20 mouse cellular contexts compared by ENCODE assay signal in the genomic region with DNA sequence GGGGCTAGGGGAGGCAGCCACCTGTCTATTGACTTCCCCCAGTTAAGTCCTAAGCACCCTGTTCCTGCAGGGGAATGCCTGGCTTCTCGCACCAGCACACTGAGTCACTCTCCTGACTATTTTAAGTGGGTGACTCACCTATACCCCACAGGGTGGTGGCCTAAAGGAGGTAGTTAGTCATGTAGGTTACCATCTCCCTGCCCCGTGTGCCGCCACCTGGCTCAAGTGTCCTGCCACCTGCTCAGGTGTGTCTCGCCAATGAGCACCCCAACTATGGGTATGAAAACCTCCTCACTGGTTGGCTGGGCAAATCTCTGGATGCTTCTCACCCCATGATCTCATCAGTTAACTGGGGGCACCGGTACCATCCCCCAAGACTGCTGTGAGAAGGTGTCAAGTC.
A peak's percentile ranks its signal among the peaks of the same experiment; 100 is the strongest.
DNase-seq lines count a peak whose midpoint lies in the region; ATAC-seq and TF ChIP-seq lines count a peak whose summit lies in the region.
"Had no signal": no experiment of that assay in that cellular context is flagged by ENCODE, and none has a peak within 500 bp of the region (broad histone marks: within the 10 kb centered on the region; RNA-seq: fewer than 3 reads in every experiment).

No protein-coding gene starts in this region.

- H3K9me3 ChIP-seq in embryonic facial prominence, embryonic 14.5 days (ENCODE audit: control insufficient read depth, low read length), result no peaks in the 10 kb centered on the region
- H3K9me3 ChIP-seq in embryonic facial prominence, embryonic 10.5 days, result no peaks in the 10 kb centered on the region
- H3K9me3 ChIP-seq: embryonic facial prominence, embryonic 13.5 days; heart, embryonic 15.5 days; hindbrain, embryonic 10.5 days; intestine, embryonic 15.5 days had no signal

- DNase-seq in embryonic facial prominence, embryonic 14.5 days (ENCODE audit: low spot score), result peak; percentile 3
- no peak for DNase-seq in embryonic facial prominence, embryonic 10.5 days (ENCODE audit: low spot score)
- DNase-seq in testis, postnatal 14 days (ENCODE audit: low spot score), result no peak
- peak; percentile 32 for DNase-seq in cerebellum, adult 8-10 months
- DNase-seq in cerebellum, postnatal 36 days, result peak; percentile 41 to 52
- DNase-seq in gastrocnemius, adult 2 months, result no peak
- DNase-seq in left cerebral cortex, adult 18-20 months (ENCODE audit: low spot score in 2 of 2), result no peak
- DNase-seq: adrenal gland, adult 2 months; adrenal gland, postnatal 25 days; forebrain, postnatal 0 days; gastrocnemius, postnatal 25 days; kidney, adult 2 months had no signal

- H3K9ac ChIP-seq in embryonic facial prominence, embryonic 14.5 days (ENCODE audit: low read depth, low read length), result no peak overlapping the region
- H3K9ac ChIP-seq: embryonic facial prominence, embryonic 13.5 days; forebrain, embryonic 13.5 days; forebrain, postnatal 0 days; heart, embryonic 15.5 days; hindbrain, embryonic 14.5 days; intestine, embryonic 15.5 days had no signal

- H3K27me3 ChIP-seq in embryonic facial prominence, embryonic 14.5 days (replicated peaks; ENCODE audit: control insufficient read depth, insufficient read depth, low read length), result no peaks in the 10 kb centered on the region
- H3K27me3 ChIP-seq in embryonic facial prominence, embryonic 10.5 days (replicated peaks; ENCODE audit: low read depth, poor library complexity, severe bottlenecking), result no peaks in the 10 kb centered on the region
- H3K27me3 ChIP-seq in testis, adult 2 months (ENCODE audit: control insufficient read depth, insufficient read depth, low read length), result no peaks in the 10 kb centered on the region
- H3K27me3 ChIP-seq: embryonic facial prominence, embryonic 13.5 days; forebrain, embryonic 13.5 days; heart, embryonic 15.5 days; intestine, embryonic 15.5 days had no signal

- no peak overlapping the region for H3K27ac ChIP-seq in embryonic facial prominence, embryonic 14.5 days (replicated peaks; ENCODE audit: low read depth, low read length)
- no peak overlapping the region for H3K27ac ChIP-seq in embryonic facial prominence, embryonic 10.5 days (replicated peaks)
- no peak overlapping the region for H3K27ac ChIP-seq in testis, adult 2 months (ENCODE audit: control insufficient read depth, insufficient read depth, low read depth, low read length)
- H3K27ac ChIP-seq in gastrocnemius, adult 2 months, result no peak overlapping the region
- H3K27ac ChIP-seq: embryonic facial prominence, embryonic 13.5 days; forebrain, embryonic 13.5 days; heart, embryonic 15.5 days; hindbrain, embryonic 10.5 days; hindbrain, embryonic 14.5 days; intestine, embryonic 15.5 days had no signal

- TF ChIP-seq CTCF in testis, adult 2 months (IDR thresholded peaks at IDR 0.05; ENCODE audit: control insufficient read depth, insufficient read depth, insufficient replicate concordance, low read depth, low read length), result no peak
- no peak for TF ChIP-seq CTCF in gastrocnemius, adult 2 months (IDR thresholded peaks at IDR 0.05)

- ATAC-seq in embryonic facial prominence, embryonic 14.5 days (ENCODE audit: low read depth), result no peak
- ATAC-seq: forebrain, embryonic 13.5 days; forebrain, postnatal 0 days; intestine, embryonic 15.5 days had no signal

- H3K4me1 ChIP-seq in embryonic facial prominence, embryonic 14.5 days (ENCODE audit: control insufficient read depth, insufficient read depth, low read length), result no peaks in the 10 kb centered on the region
- H3K4me1 ChIP-seq in embryonic facial prominence, embryonic 10.5 days, result no peaks in the 10 kb centered on the region
- peaks cover 4% of the 10 kb centered on the region for H3K4me1 ChIP-seq in testis, adult 2 months (ENCODE audit: control insufficient read depth, insufficient read depth, low read length)
- H3K4me1 ChIP-seq: embryonic facial prominence, embryonic 13.5 days; forebrain, embryonic 13.5 days; heart, embryonic 15.5 days; intestine, embryonic 15.5 days had no signal

- 73% methylated on average over 5 of the region's 5 CpGs for WGBS in embryonic facial prominence, embryonic 14.5 days
- WGBS in embryonic facial prominence, embryonic 10.5 days, result 83% methylated on average over 5 of the region's 5 CpGs

- H3K4me2 ChIP-seq in embryonic facial prominence, embryonic 14.5 days (ENCODE audit: low read depth, low read length), result no peak overlapping the region
- H3K4me2 ChIP-seq: embryonic facial prominence, embryonic 13.5 days; forebrain, embryonic 13.5 days; heart, embryonic 11.5 days; heart, embryonic 15.5 days; hindbrain, embryonic 14.5 days; intestine, embryonic 15.5 days had no signal

- no peaks in the 10 kb centered on the region for H3K36me3 ChIP-seq in embryonic facial prominence, embryonic 14.5 days (ENCODE audit: control insufficient read depth, insufficient read depth, low read length)
- H3K36me3 ChIP-seq in embryonic facial prominence, embryonic 10.5 days (replicated peaks), result no peaks in the 10 kb centered on the region
- H3K36me3 ChIP-seq in testis, adult 2 months (ENCODE audit: control insufficient read depth, insufficient read depth, low read length), result no peaks in the 10 kb centered on the region
- H3K36me3 ChIP-seq: embryonic facial prominence, embryonic 13.5 days; heart, embryonic 15.5 days; hindbrain, embryonic 10.5 days; intestine, embryonic 15.5 days had no signal

- TF ChIP-seq POLR2A in testis, adult 2 months (IDR thresholded peaks at IDR 0.05; ENCODE audit: control insufficient read depth, low read depth, low read length), result no peak

- intact Hi-C loops in gastrocnemius, adult 2 months (cut with DNase I), result no loop called here

- H3K4me3 ChIP-seq in embryonic facial prominence, embryonic 14.5 days (ENCODE audit: low read depth, low read length), result no peak overlapping the region
- no peak overlapping the region for H3K4me3 ChIP-seq in embryonic facial prominence, embryonic 10.5 days
- H3K4me3 ChIP-seq in testis, adult 2 months (ENCODE audit: control insufficient read depth, low read depth, low read length), result peak overlapping the region; percentile 6; the same call in 1 of the 2 replicates
- H3K4me3 ChIP-seq in gastrocnemius, adult 2 months, result no peak overlapping the region
- H3K4me3 ChIP-seq: embryonic facial prominence, embryonic 13.5 days; forebrain, embryonic 13.5 days; heart, embryonic 15.5 days; hindbrain, embryonic 10.5 days; intestine, embryonic 15.5 days had no signal

Comparison
In these comparisons a context has a peak if more than half of its experiments do, and no peak if none do; other contexts are left out.
1. DNase-seq: peak in embryonic facial prominence, embryonic 14.5 days (single experiment), cerebellum, adult 8-10 months (single experiment) and cerebellum, postnatal 36 days (2 of 2); none in embryonic facial prominence, embryonic 10.5 days (single experiment), testis, postnatal 14 days (single experiment), gastrocnemius, adult 2 months (single experiment) and left cerebral cortex, adult 18-20 months (0 of 2).